Mouse (Mus musculus) liver, postnatal 0 days (tissue): ENCODE measurements around the gene Cyp2d22. TPM values are rescaled to one million over a fixed set of nuclear protein-coding genes. Genes with fewer than 3 reads are reported as not detected.

ENCODE experiments used
- ATAC-seq: fragments of 200-750 bp; cut with Nextera tagmentation; 2 replicates; pipeline ENCODE4 v1.8.0; 2017; ENCODE audit warnings: mild to moderate bottlenecking, moderate library complexity
- DNase-seq: peaks from one replicate; pipeline ENCODE4 v3.0.0-alpha.2; 2016
- H3K27ac ChIP-seq: fragments of 300-500 bp; sonication (generic); 2 replicates; pipeline ENCODE4 v1.5.1; 2014; ENCODE audit warnings: antibody characterized with exemption, moderate library complexity, mild to moderate bottlenecking, low read depth
- H3K27me3 ChIP-seq: fragments of 300-500 bp; sonication (generic); 2 replicates; pipeline ENCODE4 v1.6.1; 2014; ENCODE audit warnings: low read length, control low read depth, mixed read lengths; ENCODE audit not compliant: insufficient read depth
- H3K36me3 ChIP-seq: fragments of 300-500 bp; sonication (generic); replicated peaks from 2 replicates; pipeline ENCODE4 v1.6.1; 2014; ENCODE audit warnings: mild to moderate bottlenecking, control low read depth, low read length, moderate library complexity, mixed read lengths; ENCODE audit not compliant: insufficient read depth
- H3K4me1 ChIP-seq: fragments of 300-500 bp; sonication (generic); 2 replicates; pipeline ENCODE4 v1.6.1; 2014; ENCODE audit warnings: antibody characterized with exemption, mild to moderate bottlenecking, control low read depth; ENCODE audit not compliant: insufficient read depth
- H3K4me2 ChIP-seq: fragments of 300-500 bp; sonication (generic); 2 replicates; pipeline ENCODE4 v1.6.1; 2014; ENCODE audit warnings: low read depth, mild to moderate bottlenecking, low read length, moderate library complexity, mixed read lengths
- H3K4me3 ChIP-seq: fragments of 300-500 bp; sonication (generic); 2 replicates; pipeline ENCODE4 v1.5.1; 2014; ENCODE audit warnings: low read depth, low read length
- H3K9ac ChIP-seq: fragments of 300-500 bp; sonication (generic); replicated peaks from 2 replicates; pipeline ENCODE4 v1.6.1; 2014; ENCODE audit warnings: mild to moderate bottlenecking, moderate library complexity
- H3K9me3 ChIP-seq: fragments of 300-500 bp; sonication (generic); 2 replicates; pipeline ENCODE4 v1.6.1; 2016; ENCODE audit warnings: mild to moderate bottlenecking, control low read depth, low read length, mixed read lengths
- CTCF ChIP-seq: sonication (generic); IDR thresholded peaks from 2 replicates; pipeline ENCODE4 v1.5.1; 2016; ENCODE audit warnings: antibody characterized with exemption, low read depth
- EP300 ChIP-seq: IDR thresholded peaks from 2 replicates; pipeline ENCODE4 v1.6.1; 2016; ENCODE audit warnings: antibody characterized with exemption, low read depth, mild to moderate bottlenecking
- WGBS: fragments of 180-500 bp; shearing (Covaris S2); extraction: QIAGEN DNeasy Blood & Tissue Kit; methylation state at CpG from one replicate; pipeline ENCODE4 v1.1.7; 2014; ENCODE audit not compliant: insufficient replicate concordance; 5-methylcytosine and 5-hydroxymethylcytosine counted together
- polyA plus RNA-seq: library from polyadenylated mRNA; unstranded; fragments of >200 nt; fragmentation: Nextera tagmentation; extraction: Ambion mirVana; gene quantifications from 2 replicates; pipeline ENCODE4 v1.2.1, GENCODE M21; 2015

Gene Cyp2d22
- polyA plus RNA-seq, 1 experiment from 2014 or later = 44.9 TPM

- H3K9me3 ChIP-seq = no peaks in the 10 kb centered on the region
- peak overlapping the region; percentile 81 for H3K9ac ChIP-seq
- peaks cover 78% of the 10 kb centered on the region for H3K4me1 ChIP-seq
- ATAC-seq (peak; percentile 54), DNase-seq (peak; percentile 74)
- peak overlapping the region; percentile 59 for H3K4me3 ChIP-seq
- H3K27ac ChIP-seq = peak overlapping the region; percentile 99
- no peaks in the 10 kb centered on the region for H3K27me3 ChIP-seq
- peak overlapping the region; percentile 76 for H3K4me2 ChIP-seq
- WGBS = 16% methylated on average over 15 of the region's 15 CpGs
- peak; percentile 98 for TF ChIP-seq EP300
- no peak for TF ChIP-seq CTCF
- peaks cover 12% of the 10 kb centered on the region for H3K36me3 ChIP-seq
Observed at GRCm38 (mm10) chr15:82341675-82342542, 38.2 kb downstream of the Cyp2d22 start.

DNA sequence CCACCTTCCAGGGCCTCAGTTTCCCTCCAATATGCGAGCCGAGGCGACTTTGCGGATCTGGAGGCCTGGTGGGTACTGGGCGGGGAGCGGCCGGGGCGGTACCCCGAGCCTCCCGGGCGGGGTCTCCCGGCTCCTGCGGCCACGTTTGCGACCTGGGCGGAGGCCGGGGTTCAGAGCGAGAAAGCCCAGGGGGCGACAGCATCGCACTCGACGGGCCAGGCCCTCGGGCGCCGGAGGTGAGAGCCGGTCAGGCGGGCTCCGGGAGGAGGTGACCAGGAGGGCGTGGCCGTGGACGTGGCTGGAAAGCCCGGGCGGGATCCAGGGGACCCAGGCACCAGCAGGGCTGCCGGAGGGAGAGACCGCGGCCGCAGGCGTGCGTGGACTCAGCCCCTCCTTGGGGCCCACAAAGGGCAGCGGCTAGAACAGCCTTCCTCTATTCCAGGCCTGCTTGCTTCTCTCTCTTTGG is 39.0 kb downstream of the Cyp2d22 start:
- no peaks in the 10 kb centered on the region for H3K27me3 ChIP-seq
- under 1% methylated on average over 36 of the region's 40 CpGs for WGBS
- peaks cover 77% of the 10 kb centered on the region for H3K4me1 ChIP-seq
- H3K9me3 ChIP-seq = no peaks in the 10 kb centered on the region
- H3K9ac ChIP-seq = peak overlapping the region; percentile 81
- H3K36me3 ChIP-seq = peaks cover 20% of the 10 kb centered on the region
- ATAC-seq = peak; percentile 3
- peak; percentile 83 for DNase-seq
- peak overlapping the region; percentile 59 for H3K4me3 ChIP-seq
- TF ChIP-seq CTCF (peak; percentile 23; the same call in 1 of the 2 replicates), EP300 (no peak)
- peak overlapping the region; percentile 99 for H3K27ac ChIP-seq
- peak overlapping the region; percentile 76 for H3K4me2 ChIP-seq

DNA sequence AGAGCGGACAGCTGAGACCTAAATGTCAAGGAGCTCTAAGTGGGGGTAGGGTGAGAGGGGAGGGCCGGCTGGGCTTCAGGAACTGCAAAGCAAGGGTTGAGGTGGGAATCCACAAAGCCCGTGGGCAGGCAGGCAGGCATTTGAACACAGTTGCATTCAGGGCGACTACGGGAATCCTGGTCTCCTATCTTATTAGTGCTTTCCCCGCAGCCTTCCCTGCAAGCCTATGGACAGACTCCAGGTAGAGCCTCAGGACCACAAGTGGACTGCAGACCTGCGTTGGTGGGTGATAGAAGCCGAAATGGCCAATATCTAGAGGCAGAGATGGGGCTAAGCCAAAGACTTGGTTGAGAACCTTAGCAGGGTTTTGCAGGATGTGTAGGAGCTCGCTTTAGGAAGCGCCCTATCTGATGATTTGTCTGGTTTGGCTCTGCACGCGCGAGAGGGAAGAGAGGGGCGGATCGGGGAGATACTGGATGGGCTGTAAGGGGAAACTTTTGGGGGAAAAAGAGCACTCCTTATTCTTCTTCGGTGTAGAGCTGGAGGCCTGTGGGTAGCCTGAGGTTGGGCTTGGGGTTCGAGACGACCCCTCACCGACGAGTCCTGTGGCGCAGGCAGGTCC is 39.5 kb downstream of the Cyp2d22 start:
- H3K4me2 ChIP-seq = peak overlapping the region; percentile 76
- WGBS = 22% methylated on average over 21 of the region's 21 CpGs
- peak overlapping the region; percentile 81 for H3K9ac ChIP-seq
- H3K9me3 ChIP-seq = no peaks in the 10 kb centered on the region
- TF ChIP-seq CTCF = no peak
- TF ChIP-seq EP300 = no peak
- peak overlapping the region; percentile 59 for H3K4me3 ChIP-seq
- H3K27ac ChIP-seq = peak overlapping the region; percentile 99
- peaks cover 25% of the 10 kb centered on the region for H3K36me3 ChIP-seq
- no peaks in the 10 kb centered on the region for H3K27me3 ChIP-seq
- no peak for ATAC-seq
- peak; percentile 57 for DNase-seq
- H3K4me1 ChIP-seq = peaks cover 77% of the 10 kb centered on the region

- Histone ChIP-seq H3K4me1 (peaks cover 70% of the 10 kb centered on the region), H3K36me3 (peaks cover 33% of the 10 kb centered on the region), H3K4me2 (peak overlapping the region; percentile 76; the same call in 1 of the 2 replicates), H3K27ac (peak overlapping the region; percentile 99), H3K9ac (peak overlapping the region; percentile 81), H3K27me3 (no peaks in the 10 kb centered on the region), H3K4me3 (no peak overlapping the region), H3K9me3 (no peaks in the 10 kb centered on the region)
- DNase-seq (no peak), ATAC-seq (no peak)
- 45% methylated on average over 8 of the region's 8 CpGs for WGBS
- no peak for TF ChIP-seq EP300
- no peak for TF ChIP-seq CTCF
Observed at GRCm38 (mm10) chr15:82339634-82340254, 40.3 kb downstream of the Cyp2d22 start.

GRCm38 (mm10) chr15:82339150-82339549 is 40.9 kb downstream of the Cyp2d22 start:
- WGBS = 42% methylated on average over 10 of the region's 10 CpGs
- Histone ChIP-seq H3K4me2 (peak overlapping the region; percentile 76), H3K4me1 (peaks cover 64% of the 10 kb centered on the region), H3K9ac (peak overlapping the region; percentile 81), H3K27ac (peak overlapping the region; percentile 99), H3K36me3 (peaks cover 37% of the 10 kb centered on the region), H3K9me3 (no peaks in the 10 kb centered on the region), H3K27me3 (no peaks in the 10 kb centered on the region), H3K4me3 (peak overlapping the region; percentile 77)
- TF ChIP-seq EP300 (no peak), CTCF (no peak)
- ATAC-seq (no peak), DNase-seq (no peak)
